Comparison of ENCODE assay signal across 8 mouse cellular contexts in genomic region chr6:124910032-124910431, GRCm38 (mm10). TPM values are rescaled to one million over a fixed set of nuclear protein-coding genes. Genes with fewer than 3 reads are reported as not detected.
A peak's percentile ranks its signal among the peaks of the same experiment; 100 is the strongest.
DNase-seq lines count a peak whose midpoint lies in the region; ATAC-seq and TF ChIP-seq lines count a peak whose summit lies in the region.

No protein-coding gene starts in this region.

- H3K4me2 ChIP-seq in heart, embryonic 13.5 days: peak overlapping the region; percentile 64
- H3K4me2 ChIP-seq in hindbrain, embryonic 11.5 days (replicated peaks; ENCODE audit: low read depth, low read length): peak overlapping the region; percentile 33
- H3K4me2 ChIP-seq in midbrain, embryonic 15.5 days: peak overlapping the region; percentile 29

- H3K4me3 ChIP-seq in heart, embryonic 13.5 days: peak overlapping the region; percentile 34
- 0 out of 2 replicates have a peak overlapping the region, but pooled peaks have one; percentile 4 for H3K4me3 ChIP-seq in hindbrain, embryonic 11.5 days (ENCODE audit: low read depth, low read length)
- no peak overlapping the region; the same call in 1 of the 2 replicates for H3K4me3 ChIP-seq in midbrain, embryonic 15.5 days
- no peak overlapping the region for H3K4me3 ChIP-seq in layer of hippocampus, adult 2 months

- 5% methylated on average over 32 of the region's 32 CpGs for WGBS in heart, embryonic 13.5 days
- WGBS in hindbrain, embryonic 11.5 days: 3% methylated on average over 22 of the region's 32 CpGs
- WGBS in midbrain, embryonic 15.5 days: 4% methylated on average over 32 of the region's 32 CpGs

- intact Hi-C loops in heart, postnatal 10 days (cut with DNase I): no loop called here

- H3K9me3 ChIP-seq in heart, embryonic 13.5 days: no peaks in the 10 kb centered on the region
- no peaks in the 10 kb centered on the region for H3K9me3 ChIP-seq in hindbrain, embryonic 11.5 days (ENCODE audit: control insufficient read depth, low read length)
- H3K9me3 ChIP-seq in midbrain, embryonic 15.5 days: no peaks in the 10 kb centered on the region

- no peak overlapping the region for H3K27ac ChIP-seq in heart, embryonic 13.5 days (replicated peaks)
- no peak overlapping the region for H3K27ac ChIP-seq in hindbrain, embryonic 11.5 days (ENCODE audit: low read depth, low read length)
- peak overlapping the region; percentile 23; the same call in 1 of the 2 replicates for H3K27ac ChIP-seq in midbrain, embryonic 15.5 days
- no peak overlapping the region for H3K27ac ChIP-seq in layer of hippocampus, adult 2 months

- DNase-seq in heart, postnatal 10 days: no peak
- DNase-seq in brain, adult 2 months (ENCODE audit: low read depth, low spot score): peak; percentile 27
- DNase-seq in hindbrain, embryonic 11.5 days (ENCODE audit: low spot score): peak; percentile 51
- no peak for DNase-seq in urinary bladder, postnatal 4 days (ENCODE audit: low spot score in 2 of 2)
- no peak for DNase-seq in layer of hippocampus, adult 2 months (ENCODE audit: low spot score in 2 of 2)
- no peak for DNase-seq in urinary bladder, postnatal 14 days (ENCODE audit: low spot score)

- peaks cover 32% of the 10 kb centered on the region for H3K27me3 ChIP-seq in heart, embryonic 13.5 days (replicated peaks)
- peaks cover 5% of the 10 kb centered on the region; the same call in 1 of the 2 replicates for H3K27me3 ChIP-seq in hindbrain, embryonic 11.5 days (ENCODE audit: control insufficient read depth, insufficient read depth, low read length)
- H3K27me3 ChIP-seq in midbrain, embryonic 15.5 days (replicated peaks): 0 out of 2 replicates have a peak, but pooled peaks cover 2% of the 10 kb centered on the region

- H3K9ac ChIP-seq in heart, embryonic 13.5 days: peak overlapping the region; percentile 75
- H3K9ac ChIP-seq in hindbrain, embryonic 11.5 days (ENCODE audit: low read depth, low read length): peak overlapping the region; percentile 56; the same call in 1 of the 2 replicates
- peak overlapping the region; percentile 24; the same call in 1 of the 2 replicates for H3K9ac ChIP-seq in midbrain, embryonic 15.5 days

- ATAC-seq in heart, embryonic 13.5 days (ENCODE audit: extremely low read depth, insufficient number of reproducible peaks, low FRiP score, low TSS enrichment): no peak
- peak; percentile 41 for ATAC-seq in hindbrain, embryonic 11.5 days (ENCODE audit: low FRiP score)
- ATAC-seq in midbrain, embryonic 15.5 days (replicated peaks): no peak

- H3K36me3 ChIP-seq in heart, embryonic 13.5 days: peaks cover 28% of the 10 kb centered on the region
- H3K36me3 ChIP-seq in hindbrain, embryonic 11.5 days (ENCODE audit: control insufficient read depth, insufficient read depth, low read length): 0 out of 2 replicates have a peak, but pooled peaks cover 4% of the 10 kb centered on the region
- H3K36me3 ChIP-seq in midbrain, embryonic 15.5 days (replicated peaks): peaks cover 20% of the 10 kb centered on the region; the same call in 1 of the 2 replicates

- TF ChIP-seq CTCF in layer of hippocampus, adult 2 months (conservative IDR thresholded peaks at IDR 0.05): no peak

- H3K4me1 ChIP-seq in heart, embryonic 13.5 days: peaks cover 51% of the 10 kb centered on the region
- H3K4me1 ChIP-seq in hindbrain, embryonic 11.5 days (replicated peaks; ENCODE audit: control insufficient read depth, insufficient read depth, low read length): peaks cover 18% of the 10 kb centered on the region
- peaks cover 42% of the 10 kb centered on the region for H3K4me1 ChIP-seq in midbrain, embryonic 15.5 days

RNA-seq across cellular contexts. Expression of gene Lag3, which starts 1.5 kb away (rescaled TPM):
- polyA plus RNA-seq in heart, embryonic 13.5 days (2015; fragmentation: Nextera tagmentation; extraction: Ambion mirVana): 1.0 and 1.1 TPM in 2 replicates
- under 1 TPM; 0.72 to 0.84 TPM for total RNA-seq in heart, postnatal 10 days (2021)
- 1.2 and 2.5 TPM in 2 replicates for polyA plus RNA-seq in hindbrain, embryonic 11.5 days (2014; fragmentation: Nextera tagmentation; extraction: Ambion mirVana)
- 2.8 and 3.2 TPM in 2 replicates for polyA plus RNA-seq in midbrain, embryonic 15.5 days (2015; fragmentation: Nextera tagmentation; extraction: Ambion mirVana)
- 1 to 10 TPM; 1.3 to 1.7 TPM for total RNA-seq in layer of hippocampus, adult 2 months (2021)

RNA-seq across cellular contexts. Expression of gene Ptms, which starts 9.9 kb away (rescaled TPM):
- polyA plus RNA-seq in heart, embryonic 13.5 days (2015; fragmentation: Nextera tagmentation; extraction: Ambion mirVana): 231 and 233 TPM in 2 replicates
- total RNA-seq in heart, postnatal 10 days (2021): 100 to 1,000 TPM; 516 to 532 TPM
- polyA plus RNA-seq in hindbrain, embryonic 11.5 days (2014; fragmentation: Nextera tagmentation; extraction: Ambion mirVana): 321 and 337 TPM in 2 replicates
- polyA plus RNA-seq in midbrain, embryonic 15.5 days (2015; fragmentation: Nextera tagmentation; extraction: Ambion mirVana): 880 and 884 TPM in 2 replicates
- total RNA-seq in layer of hippocampus, adult 2 months (2021): 1,000 to 10,000 TPM in 1 of 2 experiments, 100 to 1,000 TPM in 1; 991 to 1,057 TPM

RNA-seq across cellular contexts. Expression of gene Mlf2, which starts 21.2 kb away (rescaled TPM):
- 288 and 320 TPM in 2 replicates for polyA plus RNA-seq in heart, embryonic 13.5 days (2015; fragmentation: Nextera tagmentation; extraction: Ambion mirVana)
- 100 to 1,000 TPM; 231 to 236 TPM for total RNA-seq in heart, postnatal 10 days (2021)
- polyA plus RNA-seq in hindbrain, embryonic 11.5 days (2014; fragmentation: Nextera tagmentation; extraction: Ambion mirVana): 443 and 465 TPM in 2 replicates
- 559 and 568 TPM in 2 replicates for polyA plus RNA-seq in midbrain, embryonic 15.5 days (2015; fragmentation: Nextera tagmentation; extraction: Ambion mirVana)
- total RNA-seq in layer of hippocampus, adult 2 months (2021): 100 to 1,000 TPM; 627 to 642 TPM

RNA-seq across cellular contexts. Expression of gene Cd4, which starts 22.0 kb away (rescaled TPM):
- polyA plus RNA-seq in heart, embryonic 13.5 days (2015; fragmentation: Nextera tagmentation; extraction: Ambion mirVana): not detected in 2 replicates
- total RNA-seq in heart, postnatal 10 days (2021): 1 to 10 TPM; 1.2 to 2.1 TPM
- polyA plus RNA-seq in hindbrain, embryonic 11.5 days (2014; fragmentation: Nextera tagmentation; extraction: Ambion mirVana): 0.19 TPM in 1 of 2 replicates, not detected in the other
- 0.21 and 0.33 TPM in 2 replicates for polyA plus RNA-seq in midbrain, embryonic 15.5 days (2015; fragmentation: Nextera tagmentation; extraction: Ambion mirVana)
- total RNA-seq in layer of hippocampus, adult 2 months (2021): under 1 TPM; 0.18 to 0.47 TPM

RNA-seq across cellular contexts. Expression of gene Gpr162, which starts 46.2 kb away (rescaled TPM):
- 1.6 TPM in 2 replicates for polyA plus RNA-seq in heart, embryonic 13.5 days (2015; fragmentation: Nextera tagmentation; extraction: Ambion mirVana)
- 1 to 10 TPM; 3.0 to 4.9 TPM for total RNA-seq in heart, postnatal 10 days (2021)
- polyA plus RNA-seq in hindbrain, embryonic 11.5 days (2014; fragmentation: Nextera tagmentation; extraction: Ambion mirVana): 1.9 and 2.3 TPM in 2 replicates
- 41.0 and 42.0 TPM in 2 replicates for polyA plus RNA-seq in midbrain, embryonic 15.5 days (2015; fragmentation: Nextera tagmentation; extraction: Ambion mirVana)
- total RNA-seq in layer of hippocampus, adult 2 months (2021): 100 to 1,000 TPM; 181 to 199 TPM

Comparison
In these comparisons a context has a peak if more than half of its experiments do, and no peak if none do; other contexts are left out.
1. H3K4me3 ChIP-seq: peak in heart, embryonic 13.5 days (single experiment) and hindbrain, embryonic 11.5 days (single experiment); none in midbrain, embryonic 15.5 days (single experiment) and layer of hippocampus, adult 2 months (single experiment).
2. H3K9ac ChIP-seq: peak in every context shown above with its lines; median percentile 75 in heart, embryonic 13.5 days; 56 in hindbrain, embryonic 11.5 days; 24 in midbrain, embryonic 15.5 days.
3. DNase-seq: peak in brain, adult 2 months (single experiment) and hindbrain, embryonic 11.5 days (single experiment); none in heart, postnatal 10 days (0 of 2), urinary bladder, postnatal 4 days (0 of 2), layer of hippocampus, adult 2 months (0 of 2) and urinary bladder, postnatal 14 days (single experiment).
4. Peak in every context shown above with its lines, with median percentiles within 50 percentile points of each other: H3K4me2 ChIP-seq.